Mouse (Mus musculus): ENCODE measurements at regions not wholly inside any gene's neighbourhood (a gene's known extent, or its start where the extent isn't known, plus 50 kb on each side); places are given as distances from the start of the nearest gene placed in this dataset.

DNA sequence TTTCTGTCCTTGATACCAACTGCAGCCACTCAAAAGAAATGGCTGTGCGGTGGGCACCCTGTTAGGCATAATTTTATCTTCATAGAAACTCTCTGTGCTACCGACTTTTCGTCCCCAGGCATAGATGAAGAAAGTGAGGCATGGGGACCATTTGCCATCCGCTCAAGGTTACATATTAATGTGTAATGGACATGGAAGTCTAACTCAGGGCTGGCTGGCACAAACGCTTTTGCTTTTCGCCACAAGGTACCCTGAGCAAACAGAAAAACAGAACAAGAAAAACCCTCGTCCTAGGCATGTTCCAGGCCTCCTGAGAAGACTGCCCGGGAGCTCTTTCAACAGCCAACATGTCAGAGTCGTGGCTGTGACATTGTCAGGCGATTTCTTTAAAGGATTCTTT, 121.0 kb upstream of the Smyd2 start:
- H3K27me3 ChIP-seq (ENCODE audit: control insufficient read depth, insufficient read depth, low read length): no peaks in the 10 kb centered on the region
- ATAC-seq (ENCODE audit: insufficient read depth) (no peak), DNase-seq (ENCODE audit: low read depth in 3 of 3, low spot score in 3 of 3) (no peak)
- no peaks in the 10 kb centered on the region for H3K36me3 ChIP-seq (replicated peaks; ENCODE audit: control insufficient read depth, insufficient read depth, low read depth)
- H3K9ac ChIP-seq (replicated peaks): no peak overlapping the region
- H3K27ac ChIP-seq: no peak overlapping the region
- no peak overlapping the region for H3K4me3 ChIP-seq (ENCODE audit: insufficient read depth in 1 of 2, low read depth in 2 of 2, low read length in 2 of 2)
- no peak for TF ChIP-seq CTCF (IDR thresholded peaks at IDR 0.05; ENCODE audit: low read depth)
- TF ChIP-seq EP300 (IDR thresholded peaks at IDR 0.05; ENCODE audit: low read depth): no peak
- 55% methylated on average over 10 of the region's 10 CpGs for WGBS (ENCODE audit: insufficient replicate concordance)
- H3K9me3 ChIP-seq (ENCODE audit: control insufficient read depth, low read length): no peaks in the 10 kb centered on the region
- H3K4me2 ChIP-seq (ENCODE audit: low read depth): no peak overlapping the region
- peaks cover 0 to 11% of the 10 kb centered on the region in 2 experiments; a peak in 1 of 4 replicates for H3K4me1 ChIP-seq (replicated peaks; ENCODE audit: control insufficient read depth in 2 of 2, insufficient read depth in 2 of 2, low read length in 1 of 2)

DNA sequence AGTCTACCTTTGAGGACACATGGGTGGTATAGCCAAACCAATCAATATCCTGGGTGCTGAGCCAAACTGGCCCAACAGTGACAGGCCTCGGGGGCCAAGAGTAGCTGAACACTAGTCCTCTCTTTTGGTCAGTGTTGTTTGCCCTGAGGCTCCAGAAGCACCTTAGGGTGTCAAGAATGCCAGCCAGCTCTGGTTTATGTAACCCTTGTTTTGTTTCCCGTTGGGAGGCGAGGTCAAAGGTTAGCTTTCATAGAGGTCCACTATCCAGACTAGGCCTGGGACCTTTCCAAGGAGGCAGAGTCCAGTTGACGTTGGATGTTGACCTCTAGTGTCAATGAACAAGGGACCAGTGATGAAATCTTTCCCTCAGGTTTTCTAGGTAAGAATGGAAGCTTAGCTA, 120.0 kb upstream of the Smyd2 start:
- TF ChIP-seq EP300 (IDR thresholded peaks at IDR 0.05; ENCODE audit: low read depth) (no peak), CTCF (IDR thresholded peaks at IDR 0.05; ENCODE audit: low read depth) (no peak)
- peaks cover 0 to 9% of the 10 kb centered on the region in 2 experiments; a peak in 1 of 4 replicates for H3K4me1 ChIP-seq (replicated peaks; ENCODE audit: control insufficient read depth in 2 of 2, insufficient read depth in 2 of 2, low read length in 1 of 2)
- no peaks in the 10 kb centered on the region for H3K9me3 ChIP-seq (ENCODE audit: control insufficient read depth, low read length)
- no peak overlapping the region for H3K4me3 ChIP-seq (ENCODE audit: insufficient read depth in 1 of 2, low read depth in 2 of 2, low read length in 2 of 2)
- H3K27ac ChIP-seq: no peak overlapping the region
- no peak overlapping the region for H3K9ac ChIP-seq (replicated peaks)
- DNase-seq (ENCODE audit: low read depth in 3 of 3, low spot score in 3 of 3): peak; percentile 37 to 51 (median 49)
- H3K27me3 ChIP-seq (ENCODE audit: control insufficient read depth, insufficient read depth, low read length): no peaks in the 10 kb centered on the region
- no peaks in the 10 kb centered on the region for H3K36me3 ChIP-seq (replicated peaks; ENCODE audit: control insufficient read depth, insufficient read depth, low read depth)
- no peak overlapping the region for H3K4me2 ChIP-seq (ENCODE audit: low read depth)
- 39% methylated on average over 4 of the region's 4 CpGs for WGBS (ENCODE audit: insufficient replicate concordance)
- ATAC-seq (ENCODE audit: insufficient read depth): peak; percentile 70

DNA sequence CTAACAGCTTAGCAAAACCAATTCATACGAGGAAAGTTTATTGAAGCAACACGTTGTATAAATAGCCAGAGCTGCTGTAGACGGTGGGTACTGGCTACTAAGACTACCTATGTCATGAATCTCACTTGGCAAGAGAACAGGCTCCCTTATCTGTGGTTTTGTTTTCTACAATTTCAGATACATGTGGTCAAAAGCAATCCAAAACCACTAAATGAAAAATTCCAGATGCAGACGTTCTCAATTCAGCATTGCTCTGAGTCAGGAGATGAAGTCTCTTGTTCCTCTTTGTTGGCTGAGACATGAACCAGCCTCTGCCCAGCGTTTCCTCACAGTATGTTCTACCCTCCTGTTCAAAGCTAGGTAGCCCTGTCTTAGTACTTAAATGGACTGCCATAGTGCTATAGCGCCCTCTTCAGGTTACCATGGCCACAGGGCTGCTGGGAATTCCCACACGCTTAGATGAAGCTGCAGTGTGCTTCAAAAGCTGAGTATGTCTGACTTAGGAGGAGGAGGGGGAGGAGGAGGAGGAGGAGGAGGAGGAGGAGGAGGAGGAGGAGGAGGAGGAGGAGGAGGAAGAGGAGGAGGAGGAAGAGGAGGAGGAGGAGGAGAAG, 119.0 kb upstream of the Smyd2 start:
- Histone ChIP-seq H3K9ac (replicated peaks) (no peak overlapping the region), H3K9me3 (ENCODE audit: control insufficient read depth, low read length) (no peaks in the 10 kb centered on the region), H3K4me1 (replicated peaks; ENCODE audit: control insufficient read depth in 2 of 2, insufficient read depth in 2 of 2, low read length in 1 of 2) (peaks cover 0 to 9% of the 10 kb centered on the region in 2 experiments; a peak in 1 of 4 replicates), H3K4me2 (ENCODE audit: low read depth) (no peak overlapping the region), H3K36me3 (replicated peaks; ENCODE audit: control insufficient read depth, insufficient read depth, low read depth) (no peaks in the 10 kb centered on the region), H3K27me3 (ENCODE audit: control insufficient read depth, insufficient read depth, low read length) (no peaks in the 10 kb centered on the region), H3K27ac (no peak overlapping the region), H3K4me3 (ENCODE audit: insufficient read depth in 1 of 2, low read depth in 2 of 2, low read length in 2 of 2) (no peak overlapping the region)
- ATAC-seq (ENCODE audit: insufficient read depth) (no peak), DNase-seq (ENCODE audit: low read depth in 3 of 3, low spot score in 3 of 3) (no peak)
- no peak for TF ChIP-seq EP300 (IDR thresholded peaks at IDR 0.05; ENCODE audit: low read depth)
- TF ChIP-seq CTCF (IDR thresholded peaks at IDR 0.05; ENCODE audit: low read depth): peak; percentile 49
- WGBS (ENCODE audit: insufficient replicate concordance): 32% methylated on average over 7 of the region's 7 CpGs

- H3K9ac ChIP-seq (replicated peaks): no peak overlapping the region
- H3K9me3 ChIP-seq (ENCODE audit: control insufficient read depth, low read length): no peaks in the 10 kb centered on the region
- no peak overlapping the region for H3K27ac ChIP-seq
- WGBS (ENCODE audit: insufficient replicate concordance): 4% methylated on average over 5 of the region's 5 CpGs
- H3K36me3 ChIP-seq (replicated peaks; ENCODE audit: control insufficient read depth, insufficient read depth, low read depth): no peaks in the 10 kb centered on the region
- H3K27me3 ChIP-seq (ENCODE audit: control insufficient read depth, insufficient read depth, low read length): no peaks in the 10 kb centered on the region
- H3K4me2 ChIP-seq (ENCODE audit: low read depth): no peak overlapping the region
- no peak overlapping the region for H3K4me3 ChIP-seq (ENCODE audit: insufficient read depth in 1 of 2, low read depth in 2 of 2, low read length in 2 of 2)
- ATAC-seq (ENCODE audit: insufficient read depth) (no peak), DNase-seq (ENCODE audit: low read depth in 3 of 3, low spot score in 3 of 3) (no peak)
- peaks cover 0 to 6% of the 10 kb centered on the region in 2 experiments; a peak in 1 of 4 replicates for H3K4me1 ChIP-seq (replicated peaks; ENCODE audit: control insufficient read depth in 2 of 2, insufficient read depth in 2 of 2, low read length in 1 of 2)
- TF ChIP-seq CTCF (IDR thresholded peaks at IDR 0.05; ENCODE audit: low read depth) (no peak), EP300 (IDR thresholded peaks at IDR 0.05; ENCODE audit: low read depth) (no peak)
These were observed 115.9 kb upstream of the Smyd2 start for GRCm38 (mm10) chr1:190038046-190038445.

- H3K36me3 ChIP-seq (replicated peaks; ENCODE audit: control insufficient read depth, insufficient read depth, low read depth): no peaks in the 10 kb centered on the region
- H3K9ac ChIP-seq (replicated peaks): no peak overlapping the region
- H3K4me2 ChIP-seq (ENCODE audit: low read depth): no peak overlapping the region
- TF ChIP-seq EP300 (IDR thresholded peaks at IDR 0.05; ENCODE audit: low read depth) (no peak), CTCF (IDR thresholded peaks at IDR 0.05; ENCODE audit: low read depth) (no peak)
- no peaks in the 10 kb centered on the region for H3K27me3 ChIP-seq (ENCODE audit: control insufficient read depth, insufficient read depth, low read length)
- WGBS (ENCODE audit: insufficient replicate concordance): 69% methylated on average over 6 of the region's 6 CpGs
- ATAC-seq (ENCODE audit: insufficient read depth) (no peak), DNase-seq (ENCODE audit: low read depth in 3 of 3, low spot score in 3 of 3) (no peak)
- H3K4me1 ChIP-seq (replicated peaks; ENCODE audit: control insufficient read depth in 2 of 2, insufficient read depth in 2 of 2, low read length in 1 of 2): no peaks in the 10 kb centered on the region
- H3K9me3 ChIP-seq (ENCODE audit: control insufficient read depth, low read length): no peaks in the 10 kb centered on the region
- no peak overlapping the region for H3K4me3 ChIP-seq (ENCODE audit: insufficient read depth in 1 of 2, low read depth in 2 of 2, low read length in 2 of 2)
- no peak overlapping the region for H3K27ac ChIP-seq
These were observed 114.6 kb upstream of the Smyd2 start for GRCm38 (mm10) chr1:190036726-190037125.

Measured in liver, embryonic 14.5 days (tissue).